Mouse (Mus musculus) C2C12 (cell line): ENCODE results near the gene Parg.

Experiments
- CEBPB ChIP-seq: IDR thresholded peaks from one replicate; pipeline ENCODE4 v1.6.1; 2011; ENCODE audit warnings: low read depth, mild to moderate bottlenecking, control low read depth, moderate library complexity
- CTCF ChIP-seq: IDR thresholded peaks from one replicate; pipeline ENCODE4 v1.5.1; 2011; ENCODE audit not compliant: control insufficient read depth, insufficient read depth, insufficient read length
- MAX ChIP-seq: IDR thresholded peaks from one replicate; pipeline ENCODE4 v1.6.1; 2011; ENCODE audit warnings: mild to moderate bottlenecking, control low read depth
- MYOD1 ChIP-seq: IDR thresholded peaks from one replicate; pipeline ENCODE4 v1.6.1; 2011; ENCODE audit warnings: low read depth; ENCODE audit not compliant: control insufficient read depth, insufficient read length

DNA sequence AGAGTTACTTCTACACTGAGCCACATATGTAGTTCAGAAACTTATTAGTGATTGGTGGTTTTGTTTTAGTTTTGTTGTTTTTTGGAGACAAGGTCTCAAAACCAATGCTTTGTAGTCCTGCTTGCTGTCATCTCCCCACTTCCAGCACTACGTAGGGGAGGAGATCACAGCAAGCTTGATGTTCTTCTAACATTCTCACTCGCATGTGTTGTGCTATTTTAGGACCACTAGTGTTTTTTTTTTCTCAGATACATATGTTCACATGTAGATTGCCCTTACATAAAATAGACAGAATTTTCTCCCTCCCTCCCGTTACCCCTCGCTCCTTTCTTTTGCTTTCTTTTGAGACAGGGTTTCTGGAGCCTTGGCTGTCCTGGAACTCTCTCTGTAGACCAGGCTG is 31.6 kb upstream of the Parg start:
- TF ChIP-seq MAX (no peak), CTCF (no peak), MYOD1 (no peak), CEBPB (no peak)
